Mouse (Mus musculus): Measurements from ENCODE around the gene Kcnk12. TPM values are rescaled to one million over a fixed set of nuclear protein-coding genes. Genes with fewer than 3 reads are reported as not detected.

Gene Kcnk12
- polyA plus RNA-seq, 1 experiment from 2014 or later: not detected

GRCm38 (mm10) chr17:87744985-87745925 is 52.5 kb downstream of the Kcnk12 start:
- H3K36me3 ChIP-seq (ENCODE audit: control insufficient read depth, insufficient read depth, low read length): no peaks in the 10 kb centered on the region
- peaks cover 54% of the 10 kb centered on the region for H3K27me3 ChIP-seq (ENCODE audit: control insufficient read depth, insufficient read depth, low read length)
- H3K4me1 ChIP-seq (ENCODE audit: control insufficient read depth, insufficient read depth, low read length): peaks cover 4% of the 10 kb centered on the region; the same call in 1 of the 2 replicates
- H3K4me2 ChIP-seq (replicated peaks; ENCODE audit: low read depth, low read length): peak overlapping the region; percentile 98
- H3K4me3 ChIP-seq (ENCODE audit: low read length): peak overlapping the region; percentile 64
- WGBS: 12% methylated on average over 32 of the region's 32 CpGs
- no peak for ATAC-seq (ENCODE audit: low FRiP score, low TSS enrichment)
- peak overlapping the region; percentile 37 for H3K9ac ChIP-seq (ENCODE audit: low read depth, low read length)
- 0 out of 2 replicates have a peak, but pooled peaks cover 4% of the 10 kb centered on the region for H3K9me3 ChIP-seq (ENCODE audit: control insufficient read depth, low read length)
- no peak overlapping the region for H3K27ac ChIP-seq (ENCODE audit: low read depth, low read length)

GRCm38 (mm10) chr17:87739835-87740234 is 58.0 kb downstream of the Kcnk12 start:
- H3K4me2 ChIP-seq (replicated peaks; ENCODE audit: low read depth, low read length): no peak overlapping the region
- no peaks in the 10 kb centered on the region for H3K36me3 ChIP-seq (ENCODE audit: control insufficient read depth, insufficient read depth, low read length)
- H3K9me3 ChIP-seq (ENCODE audit: control insufficient read depth, low read length): no peaks in the 10 kb centered on the region
- H3K4me1 ChIP-seq (ENCODE audit: control insufficient read depth, insufficient read depth, low read length): no peaks in the 10 kb centered on the region
- H3K27ac ChIP-seq (ENCODE audit: low read depth, low read length): no peak overlapping the region
- H3K27me3 ChIP-seq (ENCODE audit: control insufficient read depth, insufficient read depth, low read length): peaks cover 20% of the 10 kb centered on the region
- H3K4me3 ChIP-seq (ENCODE audit: low read length): no peak overlapping the region
- H3K9ac ChIP-seq (ENCODE audit: low read depth, low read length): no peak overlapping the region
- 35% methylated on average over 1 of the region's 1 CpGs for WGBS
- no peak for ATAC-seq (ENCODE audit: low FRiP score, low TSS enrichment)

- Histone ChIP-seq H3K9me3 (ENCODE audit: control insufficient read depth, low read length) (no peaks in the 10 kb centered on the region), H3K4me3 (ENCODE audit: low read length) (no peak overlapping the region), H3K4me1 (ENCODE audit: control insufficient read depth, insufficient read depth, low read length) (no peaks in the 10 kb centered on the region), H3K4me2 (replicated peaks; ENCODE audit: low read depth, low read length) (no peak overlapping the region), H3K9ac (ENCODE audit: low read depth, low read length) (no peak overlapping the region), H3K36me3 (ENCODE audit: control insufficient read depth, insufficient read depth, low read length) (no peaks in the 10 kb centered on the region), H3K27me3 (ENCODE audit: control insufficient read depth, insufficient read depth, low read length) (no peaks in the 10 kb centered on the region), H3K27ac (ENCODE audit: low read depth, low read length) (no peak overlapping the region)
- WGBS: 75% methylated on average over 3 of the region's 3 CpGs
- ATAC-seq (ENCODE audit: low FRiP score, low TSS enrichment): no peak
Observed at GRCm38 (mm10) chr17:87737144-87737543, 60.6 kb downstream of the Kcnk12 start.

GRCm38 (mm10) chr17:87734471-87734870 is 63.3 kb downstream of the Kcnk12 start:
- Histone ChIP-seq H3K4me3 (ENCODE audit: low read length) (no peak overlapping the region), H3K9me3 (ENCODE audit: control insufficient read depth, low read length) (no peaks in the 10 kb centered on the region), H3K4me2 (replicated peaks; ENCODE audit: low read depth, low read length) (no peak overlapping the region), H3K27ac (ENCODE audit: low read depth, low read length) (no peak overlapping the region), H3K27me3 (ENCODE audit: control insufficient read depth, insufficient read depth, low read length) (no peaks in the 10 kb centered on the region), H3K9ac (ENCODE audit: low read depth, low read length) (no peak overlapping the region), H3K36me3 (ENCODE audit: control insufficient read depth, insufficient read depth, low read length) (no peaks in the 10 kb centered on the region), H3K4me1 (ENCODE audit: control insufficient read depth, insufficient read depth, low read length) (no peaks in the 10 kb centered on the region)
- ATAC-seq (ENCODE audit: low FRiP score, low TSS enrichment): no peak
- WGBS: 85% methylated on average over 8 of the region's 8 CpGs

- no peaks in the 10 kb centered on the region for H3K27me3 ChIP-seq (ENCODE audit: control insufficient read depth, insufficient read depth, low read length)
- no peaks in the 10 kb centered on the region for H3K36me3 ChIP-seq (ENCODE audit: control insufficient read depth, insufficient read depth, low read length)
- no peak for ATAC-seq (ENCODE audit: low FRiP score, low TSS enrichment)
- H3K9ac ChIP-seq (ENCODE audit: low read depth, low read length): no peak overlapping the region
- H3K4me2 ChIP-seq (replicated peaks; ENCODE audit: low read depth, low read length): no peak overlapping the region
- H3K4me1 ChIP-seq (ENCODE audit: control insufficient read depth, insufficient read depth, low read length): no peaks in the 10 kb centered on the region
- H3K27ac ChIP-seq (ENCODE audit: low read depth, low read length): no peak overlapping the region
- H3K9me3 ChIP-seq (ENCODE audit: control insufficient read depth, low read length): no peaks in the 10 kb centered on the region
- 74% methylated on average over 4 of the region's 4 CpGs for WGBS
- H3K4me3 ChIP-seq (ENCODE audit: low read length): no peak overlapping the region
Observed at GRCm38 (mm10) chr17:87731962-87732361, 65.8 kb downstream of the Kcnk12 start.

- peaks cover 32% of the 10 kb centered on the region for H3K36me3 ChIP-seq (ENCODE audit: control insufficient read depth, insufficient read depth, low read length)
- 96% methylated on average over 12 of the region's 12 CpGs for WGBS
- no peak for ATAC-seq (ENCODE audit: low FRiP score, low TSS enrichment)
Observed at GRCm38 (mm10) chr17:87726489-87727356, 71.1 kb downstream of the Kcnk12 start.

GRCm38 (mm10) chr17:87724727-87725126 is 73.1 kb downstream of the Kcnk12 start:
- no peak overlapping the region for H3K4me3 ChIP-seq (ENCODE audit: low read length)
- ATAC-seq (ENCODE audit: low FRiP score, low TSS enrichment): no peak
- no peaks in the 10 kb centered on the region for H3K4me1 ChIP-seq (ENCODE audit: control insufficient read depth, insufficient read depth, low read length)
- H3K9me3 ChIP-seq (ENCODE audit: control insufficient read depth, low read length): no peaks in the 10 kb centered on the region
- WGBS: 90% methylated on average over 7 of the region's 7 CpGs
- no peak overlapping the region for H3K9ac ChIP-seq (ENCODE audit: low read depth, low read length)
- peaks cover 43% of the 10 kb centered on the region for H3K36me3 ChIP-seq (ENCODE audit: control insufficient read depth, insufficient read depth, low read length)
- no peaks in the 10 kb centered on the region for H3K27me3 ChIP-seq (ENCODE audit: control insufficient read depth, insufficient read depth, low read length)
- no peak overlapping the region for H3K4me2 ChIP-seq (replicated peaks; ENCODE audit: low read depth, low read length)
- H3K27ac ChIP-seq (ENCODE audit: low read depth, low read length): no peak overlapping the region

More at GRCm38 (mm10) chr17:87726489-87727356, 71.1 kb downstream of the Kcnk12 start:
- Histone ChIP-seq H3K4me3 (ENCODE audit: low read length) (no peak overlapping the region), H3K9me3 (ENCODE audit: control insufficient read depth, low read length) (no peaks in the 10 kb centered on the region), H3K27me3 (ENCODE audit: control insufficient read depth, insufficient read depth, low read length) (no peaks in the 10 kb centered on the region), H3K4me1 (ENCODE audit: control insufficient read depth, insufficient read depth, low read length) (no peaks in the 10 kb centered on the region), H3K4me2 (replicated peaks; ENCODE audit: low read depth, low read length) (no peak overlapping the region), H3K9ac (ENCODE audit: low read depth, low read length) (no peak overlapping the region), H3K27ac (ENCODE audit: low read depth, low read length) (no peak overlapping the region)

- Histone ChIP-seq H3K36me3 (ENCODE audit: control insufficient read depth, insufficient read depth, low read length) (peaks cover 38% of the 10 kb centered on the region), H3K27ac (ENCODE audit: low read depth, low read length) (no peak overlapping the region), H3K4me2 (replicated peaks; ENCODE audit: low read depth, low read length) (no peak overlapping the region), H3K9ac (ENCODE audit: low read depth, low read length) (no peak overlapping the region), H3K4me3 (ENCODE audit: low read length) (no peak overlapping the region), H3K27me3 (ENCODE audit: control insufficient read depth, insufficient read depth, low read length) (no peaks in the 10 kb centered on the region), H3K4me1 (ENCODE audit: control insufficient read depth, insufficient read depth, low read length) (no peaks in the 10 kb centered on the region), H3K9me3 (ENCODE audit: control insufficient read depth, low read length) (no peaks in the 10 kb centered on the region)
- 80% methylated on average over 8 of the region's 8 CpGs for WGBS
- no peak for ATAC-seq (ENCODE audit: low FRiP score, low TSS enrichment)
Observed at GRCm38 (mm10) chr17:87700101-87700500, 97.7 kb downstream of the Kcnk12 start.

All from kidney, embryonic 14.5 days (tissue).